Mouse (Mus musculus) urinary bladder, postnatal 36 days (tissue): ENCODE measurements around the gene Prss36.
"Not testable (repeated sequence)": the region's sequence is repeated elsewhere in the genome, so short reads cannot be mapped to it uniquely, and the experiment has no call there.

Source experiments
- DNase-seq, 2 experiments: peaks; one replicate each; pipeline ENCODE4 v3.0.0; 2022; ENCODE audit warnings: low spot score in 2 of 2, mixed read lengths in 1 of 2

Prss36 gene

GRCm38 (mm10) chr7:127903971-127904796 lies 42.3 kb downstream of the Prss36 start, which contains the start of gene Bckdk:
TSS of gene Bckdk (plus strand) at chr7:127904082.
- peak; percentile 59 to 79 for DNase-seq

- DNase-seq, result no peak
Observed at GRCm38 (mm10) chr7:127901772-127902171, 44.8 kb downstream of the Prss36 start.

- no peak for DNase-seq
Observed at GRCm38 (mm10) chr7:127899997-127900396, 46.5 kb downstream of the Prss36 start.

- no peak for DNase-seq
Observed at GRCm38 (mm10) chr7:127898179-127898956, 48.2 kb downstream of the Prss36 start.

- no peak for DNase-seq
Observed at GRCm38 (mm10) chr7:127897542-127897941, 49.0 kb downstream of the Prss36 start.

- DNase-seq, result peak in 1 of 2 experiments; percentile 51
Observed at GRCm38 (mm10) chr7:127896384-127896783, 50.1 kb downstream of the Prss36 start.

- DNase-seq, result not testable (repeated sequence)
Observed at GRCm38 (mm10) chr7:127895891-127896290, 50.6 kb downstream of the Prss36 start.

GRCm38 (mm10) chr7:127895442-127895841 lies 51.1 kb downstream of the Prss36 start, which contains the start of the genes Gm21974 and Vkorc1:
TSS of gene Gm21974 (minus strand) at chr7:127895454.
TSS of gene Vkorc1 (minus strand) at chr7:127895617.
- DNase-seq, result peak; percentile 92 to 97

- DNase-seq, result no peak
Observed at GRCm38 (mm10) chr7:127894480-127894879, 52.0 kb downstream of the Prss36 start.

GRCm38 (mm10) chr7:127890798-127891197 lies 55.7 kb downstream of the Prss36 start, which contains the start of gene Prss53:
TSS of gene Prss53 (minus strand) at chr7:127890970.
- DNase-seq, result no peak

- no peak for DNase-seq
Observed at GRCm38 (mm10) chr7:127888821-127889220, 57.7 kb downstream of the Prss36 start.

GRCm38 (mm10) chr7:127887781-127888180 lies 58.7 kb downstream of the Prss36 start:
- DNase-seq, result no peak

GRCm38 (mm10) chr7:127887191-127887590 lies 59.3 kb downstream of the Prss36 start:
- DNase-seq, result no peak

GRCm38 (mm10) chr7:127886551-127886950 lies 60.0 kb downstream of the Prss36 start:
- DNase-seq, result no peak

GRCm38 (mm10) chr7:127885951-127886350 lies 60.6 kb downstream of the Prss36 start:
- peak; percentile 58 to 79 for DNase-seq
